In genomic region chr8:115705591-115706110, GRCm38 (mm10) we compare ENCODE assay signal across 7 mouse cellular contexts. TPM values are rescaled to one million over a fixed set of nuclear protein-coding genes. Genes with fewer than 3 reads are reported as not detected.
DNase-seq lines count a peak whose midpoint lies in the region; ATAC-seq and TF ChIP-seq lines count a peak whose summit lies in the region.

No protein-coding gene starts in this region.

- peak overlapping the region; percentile 89 for H3K27ac ChIP-seq in hindbrain, embryonic 15.5 days (replicated peaks)
- H3K27ac ChIP-seq in limb, embryonic 14.5 days (replicated peaks; ENCODE audit: low read depth, low read length) = peak overlapping the region; percentile 87
- peak overlapping the region; percentile 86 for H3K27ac ChIP-seq in midbrain, embryonic 15.5 days

- peaks cover 34% of the 10 kb centered on the region for H3K4me1 ChIP-seq in hindbrain, embryonic 15.5 days (replicated peaks)
- H3K4me1 ChIP-seq in limb, embryonic 14.5 days (ENCODE audit: control insufficient read depth, insufficient read depth, low read length) = peaks cover 6% of the 10 kb centered on the region
- H3K4me1 ChIP-seq in midbrain, embryonic 15.5 days = peaks cover 31% of the 10 kb centered on the region

- H3K9ac ChIP-seq in hindbrain, embryonic 15.5 days = peak overlapping the region; percentile 68
- H3K9ac ChIP-seq in limb, embryonic 14.5 days (ENCODE audit: low read depth, low read length, severe bottlenecking) = peak overlapping the region; percentile 75
- peak overlapping the region; percentile 65 for H3K9ac ChIP-seq in midbrain, embryonic 15.5 days

- H3K4me3 ChIP-seq in hindbrain, embryonic 15.5 days = peak overlapping the region; percentile 66
- H3K4me3 ChIP-seq in limb, embryonic 14.5 days (replicated peaks; ENCODE audit: low read length) = peak overlapping the region; percentile 67
- peak overlapping the region; percentile 74 for H3K4me3 ChIP-seq in midbrain, embryonic 15.5 days

- TF ChIP-seq POLR2A in limb, embryonic 14.5 days (IDR thresholded peaks at IDR 0.05; ENCODE audit: borderline replicate concordance, extremely low read depth, insufficient read depth, insufficient read length) = no peak

- peak; percentile 28 for DNase-seq in WW6 (ENCODE audit: low read depth, low spot score)
- peak; percentile 68 to 72 for DNase-seq in cerebellum, adult 18-20 months
- DNase-seq in limb, embryonic 14.5 days (ENCODE audit: low spot score) = peak; percentile 52
- peak; percentile 12 to 46 for DNase-seq in spleen, postnatal 10 days (ENCODE audit: low spot score in 2 of 2)

- peak; percentile 28 for ATAC-seq in frontal cortex, adult (ENCODE audit: low TSS enrichment)
- ATAC-seq in hindbrain, embryonic 15.5 days (ENCODE audit: low FRiP score, low read depth) = peak; percentile 65
- no peak for ATAC-seq in limb, embryonic 14.5 days (ENCODE audit: low FRiP score, low read depth)
- ATAC-seq in midbrain, embryonic 15.5 days (replicated peaks) = no peak; the same call in 1 of the 2 replicates

- peak overlapping the region; percentile 90 for H3K4me2 ChIP-seq in hindbrain, embryonic 15.5 days
- H3K4me2 ChIP-seq in limb, embryonic 14.5 days (replicated peaks; ENCODE audit: low read depth, low read length, severe bottlenecking) = peak overlapping the region; percentile 68
- peak overlapping the region; percentile 94 for H3K4me2 ChIP-seq in midbrain, embryonic 15.5 days

- WGBS in hindbrain, embryonic 15.5 days = under 1% methylated on average over 35 of the region's 36 CpGs
- WGBS in limb, embryonic 14.5 days = under 1% methylated on average over 35 of the region's 36 CpGs
- WGBS in midbrain, embryonic 15.5 days = under 1% methylated on average over 36 of the region's 36 CpGs

- H3K9me3 ChIP-seq in hindbrain, embryonic 15.5 days = no peaks in the 10 kb centered on the region
- H3K9me3 ChIP-seq in limb, embryonic 14.5 days (ENCODE audit: control insufficient read depth, low read length) = no peaks in the 10 kb centered on the region
- no peaks in the 10 kb centered on the region for H3K9me3 ChIP-seq in midbrain, embryonic 15.5 days

- no peaks in the 10 kb centered on the region for H3K36me3 ChIP-seq in hindbrain, embryonic 15.5 days
- 0 out of 2 replicates have a peak, but pooled peaks cover 4% of the 10 kb centered on the region for H3K36me3 ChIP-seq in limb, embryonic 14.5 days (ENCODE audit: control insufficient read depth, insufficient read depth, low read length)
- H3K36me3 ChIP-seq in midbrain, embryonic 15.5 days (replicated peaks) = no peaks in the 10 kb centered on the region

- peaks cover 14% of the 10 kb centered on the region for H3K27me3 ChIP-seq in hindbrain, embryonic 15.5 days
- no peaks in the 10 kb centered on the region; the same call in 1 of the 2 replicates for H3K27me3 ChIP-seq in limb, embryonic 14.5 days (ENCODE audit: control insufficient read depth, insufficient read depth, low read length)
- H3K27me3 ChIP-seq in midbrain, embryonic 15.5 days (replicated peaks) = peaks cover 12% of the 10 kb centered on the region

RNA-seq across cellular contexts. Expression of gene Maf, which starts 1.9 kb away (rescaled TPM):
- polyA plus RNA-seq in hindbrain, embryonic 15.5 days (2015; fragmentation: Nextera tagmentation; extraction: Ambion mirVana) = 10.4 and 10.6 TPM in 2 replicates
- 16.9 and 17.8 TPM in 2 replicates for polyA plus RNA-seq in limb, embryonic 14.5 days (2012; rRNA removed)
- polyA plus RNA-seq in limb, embryonic 14.5 days (2014; fragmentation: Nextera tagmentation; extraction: Ambion mirVana) = 11.6 and 12.4 TPM in 2 replicates
- 7.0 and 7.5 TPM in 2 replicates for polyA plus RNA-seq in midbrain, embryonic 15.5 days (2015; fragmentation: Nextera tagmentation; extraction: Ambion mirVana)

Comparison
In these comparisons a context has a peak if more than half of its experiments do, and no peak if none do; other contexts are left out.
1. ATAC-seq: peak in frontal cortex, adult (single experiment) and hindbrain, embryonic 15.5 days (single experiment); none in limb, embryonic 14.5 days (single experiment) and midbrain, embryonic 15.5 days (single experiment).
2. Peak in every context shown above with its lines, with median percentiles within 50 percentile points of each other: DNase-seq, H3K27ac ChIP-seq, H3K4me2 ChIP-seq, H3K4me3 ChIP-seq and H3K9ac ChIP-seq.